Mouse (Mus musculus) adrenal gland (tissue): ENCODE results near the gene Pip4k2a.

ENCODE experiments used
- intact Hi-C: fragments of 180-260 bp; cut with DNase I; formaldehyde crosslinking; loops from one replicate; pipeline ENCODE4 v1.15.1; 2025

Pip4k2a gene

DNA sequence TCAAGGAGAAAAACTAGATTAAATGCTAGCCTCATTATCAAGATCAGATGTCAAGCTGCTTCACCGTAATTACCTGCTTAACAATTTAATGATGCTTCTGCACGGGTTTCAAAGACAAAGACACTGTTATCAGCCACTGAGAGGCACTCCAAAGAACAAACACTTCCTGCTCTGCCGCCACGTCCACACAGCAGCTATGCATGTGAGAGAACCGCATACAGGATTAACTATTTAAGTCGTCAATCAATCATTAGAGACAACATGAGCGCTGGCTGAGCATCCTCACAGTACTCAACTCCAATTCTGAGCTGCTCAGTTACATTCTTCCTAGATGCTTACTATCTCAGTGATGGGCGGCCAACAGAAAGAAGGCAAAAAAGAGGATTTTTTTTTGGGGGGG, 147.3 kb downstream of the Pip4k2a start:
- intact Hi-C loops, result no loop called here

DNA sequence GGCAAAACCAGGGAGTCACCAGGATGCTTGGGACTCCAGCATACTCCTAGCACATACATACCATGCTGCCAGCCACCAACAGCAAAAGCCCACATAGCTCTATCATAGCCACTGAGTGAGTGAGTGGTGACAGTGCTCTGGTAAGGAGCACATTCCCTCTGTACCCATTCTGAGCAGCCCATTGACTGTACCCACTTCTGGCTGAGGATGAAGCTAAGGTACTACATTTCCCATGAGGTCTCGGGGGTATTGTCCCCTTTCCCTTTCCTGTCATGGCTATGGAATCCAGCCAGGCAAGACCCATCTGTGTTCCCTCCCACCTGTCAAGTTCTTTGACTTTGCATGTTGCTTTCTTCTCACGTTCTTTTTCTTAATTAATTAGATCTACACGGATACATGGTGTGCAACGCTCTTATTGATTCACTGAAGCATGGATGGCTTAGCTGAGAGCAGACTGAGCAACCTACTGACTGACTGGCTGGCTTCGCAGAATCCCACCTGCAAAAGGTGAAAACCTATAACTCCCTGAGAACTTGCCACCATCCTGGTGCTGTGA, 149.8 kb downstream of the Pip4k2a start:
- intact Hi-C loops, result no loop called here

DNA sequence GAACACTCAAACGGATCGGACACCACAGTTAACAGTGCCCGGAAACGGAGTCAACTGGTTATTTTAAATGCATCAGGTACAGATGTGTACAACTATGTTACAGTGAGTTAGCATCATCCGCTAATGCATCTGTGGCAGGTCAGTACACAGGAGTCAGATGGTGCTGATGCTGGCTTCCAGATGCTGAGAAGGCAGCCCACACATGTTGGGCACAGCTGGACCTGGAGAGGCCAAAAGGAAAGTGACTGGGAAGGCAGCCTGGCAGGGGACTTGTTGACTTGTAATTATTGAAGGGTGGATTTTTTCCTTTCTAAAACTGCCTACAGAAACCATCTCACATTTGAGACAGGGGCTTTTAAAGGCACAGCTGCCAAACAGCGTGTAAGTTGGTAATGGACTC, 155.4 kb downstream of the Pip4k2a start:
- intact Hi-C loops, result no loop called here

DNA sequence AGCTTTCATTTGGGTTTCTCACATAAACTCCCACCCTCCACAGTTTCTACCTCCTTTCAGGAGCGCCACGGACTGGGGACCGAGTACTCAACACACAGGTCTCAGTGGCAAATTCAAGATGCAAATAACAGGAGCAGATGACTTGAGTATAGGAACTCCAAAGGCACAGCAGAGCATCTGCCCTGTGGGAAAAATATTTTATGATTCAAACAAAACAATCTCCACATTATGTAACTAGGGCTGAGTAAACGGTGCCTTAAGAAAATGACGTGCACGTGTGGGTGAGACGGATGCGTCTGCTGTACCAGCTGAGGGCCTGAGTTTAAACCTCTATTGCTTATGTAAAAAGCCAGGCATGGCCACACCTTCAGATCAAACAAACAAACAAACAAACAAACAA, 156.9 kb downstream of the Pip4k2a start:
- intact Hi-C loops, result no loop called here

DNA sequence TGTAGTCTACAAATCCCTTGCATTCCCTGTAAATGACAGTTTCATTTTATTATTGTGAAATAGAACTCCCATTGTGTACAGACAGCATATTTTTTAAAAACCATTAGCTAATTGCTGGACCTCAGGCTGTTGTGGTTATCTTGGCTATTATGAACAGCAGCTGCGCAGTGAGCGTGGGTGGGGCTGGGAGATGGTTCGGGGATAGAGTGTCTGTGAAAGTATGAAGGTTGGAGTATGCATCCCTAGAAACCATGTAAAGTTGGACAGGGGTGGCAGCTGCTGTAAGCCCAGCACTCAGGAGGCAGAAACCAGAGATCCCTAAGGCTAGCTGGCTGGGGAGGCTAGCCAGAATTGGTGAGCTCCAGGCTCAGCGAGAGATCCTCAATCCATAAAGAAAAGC, 158.4 kb downstream of the Pip4k2a start:
- intact Hi-C loops, result no loop called here

DNA sequence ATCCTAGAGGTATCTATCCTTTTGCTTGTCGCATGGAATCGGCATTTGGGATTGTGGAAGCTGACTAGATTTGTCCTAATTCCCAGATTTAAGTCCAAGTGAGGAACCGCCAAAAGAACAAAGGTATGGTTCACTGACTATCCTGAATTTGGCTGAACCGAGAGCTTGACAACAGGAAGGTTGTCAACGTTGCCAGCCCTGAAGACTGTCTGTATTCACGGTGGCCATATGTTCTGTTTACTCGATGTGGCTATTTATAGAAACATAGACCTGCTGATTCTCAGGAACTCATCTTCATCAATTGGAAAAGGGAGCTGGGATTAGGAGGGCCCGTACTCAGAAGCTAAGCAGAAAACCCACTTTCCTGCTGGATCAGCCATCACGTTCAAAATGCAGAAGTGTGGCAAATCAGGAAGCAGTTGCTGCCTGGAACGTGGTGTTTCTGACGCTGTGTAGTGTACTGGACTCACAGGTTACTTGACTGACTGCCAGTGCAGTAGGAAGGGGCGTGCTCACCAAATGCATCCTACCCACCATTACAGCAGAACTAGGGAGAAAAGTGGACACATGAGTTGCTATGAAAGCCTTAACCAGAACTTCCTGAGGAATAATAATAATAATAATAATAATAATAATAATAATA, 162.5 kb downstream of the Pip4k2a start:
- intact Hi-C loops, result no loop called here

DNA sequence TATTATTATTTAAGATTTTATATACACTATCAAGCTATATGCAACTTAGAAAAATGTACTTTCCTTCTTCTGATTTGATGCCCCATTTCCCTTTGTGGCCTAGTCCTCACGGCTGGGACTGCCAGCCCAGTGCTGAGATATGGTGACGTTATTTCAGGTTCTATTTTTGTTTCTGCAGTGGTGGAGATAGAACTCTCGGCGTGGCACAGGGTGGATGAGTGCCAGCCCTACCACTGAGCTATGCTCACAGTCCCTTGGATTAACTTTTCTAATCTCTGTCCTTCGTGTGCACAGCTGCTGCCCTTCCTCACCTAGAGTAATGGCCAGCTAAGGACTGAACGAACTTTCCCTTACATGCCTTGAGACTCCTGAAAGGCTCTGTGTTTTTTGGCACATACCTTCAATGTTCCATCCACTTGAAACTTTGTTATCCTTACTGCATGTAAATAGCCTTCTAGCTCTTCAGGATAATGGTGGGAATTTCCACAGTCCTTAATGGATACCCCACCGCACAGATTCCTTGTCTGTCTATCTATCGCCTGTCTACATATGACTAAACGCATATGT, 164.8 kb downstream of the Pip4k2a start:
- intact Hi-C loops, result no loop called here

DNA sequence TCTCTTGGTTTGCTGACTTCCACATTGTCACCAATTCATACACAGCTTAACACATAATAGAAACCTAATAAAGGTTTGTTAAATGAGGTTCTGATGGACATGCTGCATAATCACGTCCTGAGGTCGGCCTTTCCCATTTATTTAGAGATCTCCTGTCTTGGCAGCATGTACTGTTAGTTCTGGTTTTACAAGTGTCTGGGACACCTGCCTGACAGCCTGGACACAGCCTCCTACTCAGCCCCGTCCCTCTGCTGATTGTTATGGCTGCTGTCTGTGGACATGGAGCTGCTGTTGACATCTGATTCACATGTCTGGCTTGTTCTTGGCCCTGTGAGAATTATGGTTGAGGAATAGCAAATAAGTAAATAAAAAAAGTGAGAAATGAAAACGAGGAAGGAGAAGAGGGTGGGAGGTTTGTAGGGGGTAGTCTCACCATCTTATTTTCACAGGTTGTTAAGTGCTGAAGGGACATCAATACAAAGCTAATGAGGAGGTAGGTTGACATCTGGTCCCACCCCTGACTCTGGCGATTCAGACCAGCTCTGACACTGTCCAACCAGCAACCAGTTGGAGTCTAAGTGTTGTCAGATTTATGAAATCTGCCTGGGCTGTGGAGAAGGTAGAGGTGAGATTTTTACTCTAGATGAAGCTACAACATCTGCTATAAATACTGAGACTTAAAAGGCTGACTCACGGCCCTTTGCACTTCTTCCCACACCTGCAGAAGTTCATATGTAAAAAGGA, 166.7 kb downstream of the Pip4k2a start:
- intact Hi-C loops, result no loop called here

DNA sequence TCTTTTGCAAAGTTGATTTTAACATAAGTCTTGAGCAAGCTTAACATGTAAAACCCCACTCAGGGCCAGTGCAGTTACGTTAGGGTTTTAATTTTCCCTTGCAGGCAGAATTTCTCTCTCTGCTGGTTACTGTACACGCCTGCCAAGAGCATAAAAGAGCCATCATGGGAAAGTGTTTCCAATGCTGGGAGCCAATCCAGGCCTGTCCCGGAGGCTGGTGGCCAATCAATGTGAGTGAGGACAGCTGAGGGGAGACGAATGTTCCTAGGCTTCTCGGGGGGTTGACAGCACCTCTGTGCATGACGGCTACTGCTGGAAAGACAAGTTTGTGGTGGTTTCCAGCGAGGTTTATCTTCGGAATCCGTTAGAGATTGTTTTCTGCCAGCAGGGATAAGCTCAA, 175.2 kb downstream of the Pip4k2a start:
- intact Hi-C loops, result no loop called here

DNA sequence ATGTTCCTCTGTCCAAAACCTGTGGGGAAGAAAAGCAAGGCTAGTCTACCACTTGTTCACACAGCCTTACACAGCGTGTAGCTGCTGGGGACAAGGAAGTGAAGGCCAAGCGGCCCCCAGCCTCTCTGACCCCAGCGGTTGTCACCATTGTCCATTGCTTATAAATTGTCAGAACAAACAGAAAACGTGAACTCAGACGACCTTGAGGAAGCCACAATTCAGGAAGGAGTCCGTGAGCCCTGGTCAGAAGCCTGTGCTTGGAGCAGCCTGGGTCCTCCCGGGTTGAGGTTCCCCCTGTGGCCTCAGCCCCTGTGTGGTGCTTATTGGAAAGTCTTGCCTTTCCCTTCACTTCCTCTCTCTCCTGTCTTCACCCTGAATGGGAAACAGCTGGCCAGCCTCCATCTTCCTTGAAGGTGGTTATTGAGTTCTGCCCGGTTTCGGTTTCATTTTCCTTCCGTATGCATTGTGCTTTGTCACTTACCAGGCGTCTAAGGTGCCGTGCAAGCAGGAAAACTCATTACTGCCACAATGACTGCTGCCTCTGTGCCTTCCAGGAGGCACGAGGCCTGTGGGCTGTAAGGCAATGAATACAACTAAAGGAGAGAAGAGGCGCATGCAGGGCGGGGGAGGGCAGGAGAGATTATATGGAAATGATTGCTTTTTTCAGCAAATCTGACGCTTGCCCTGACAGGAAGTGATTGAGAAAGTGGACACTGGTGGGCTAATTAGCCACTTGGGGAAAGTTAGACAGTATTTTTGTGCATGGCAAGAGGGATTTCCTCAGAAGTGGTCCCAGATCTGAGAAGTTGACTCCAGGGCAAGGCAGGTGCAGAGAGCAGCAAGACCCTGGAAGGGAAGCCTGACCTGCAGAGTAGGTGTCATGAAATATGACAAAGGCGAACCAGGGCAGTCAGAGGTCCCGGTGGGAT, 176.2 kb downstream of the Pip4k2a start:
- intact Hi-C loops, result no loop called here

DNA sequence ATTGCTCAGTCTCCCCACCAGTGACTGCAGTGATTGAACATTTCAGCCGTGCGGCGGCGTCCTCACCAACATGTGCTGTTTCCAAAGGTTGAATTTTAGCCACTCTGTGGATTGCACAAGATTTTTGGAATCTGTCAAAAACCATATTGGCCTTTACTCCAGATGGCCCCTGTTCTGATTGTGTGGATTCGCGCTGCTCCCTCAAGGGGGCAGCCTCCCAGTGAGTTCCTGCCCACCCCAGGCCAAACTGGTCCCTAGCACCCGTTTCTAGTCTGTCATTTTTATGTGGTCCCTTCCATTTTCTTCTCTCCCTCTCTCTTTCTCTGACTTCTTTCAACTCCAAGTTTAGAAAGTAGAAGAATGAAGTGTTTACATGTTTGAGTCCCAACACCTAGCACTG, 178.4 kb downstream of the Pip4k2a start:
- intact Hi-C loops, result no loop called here

DNA sequence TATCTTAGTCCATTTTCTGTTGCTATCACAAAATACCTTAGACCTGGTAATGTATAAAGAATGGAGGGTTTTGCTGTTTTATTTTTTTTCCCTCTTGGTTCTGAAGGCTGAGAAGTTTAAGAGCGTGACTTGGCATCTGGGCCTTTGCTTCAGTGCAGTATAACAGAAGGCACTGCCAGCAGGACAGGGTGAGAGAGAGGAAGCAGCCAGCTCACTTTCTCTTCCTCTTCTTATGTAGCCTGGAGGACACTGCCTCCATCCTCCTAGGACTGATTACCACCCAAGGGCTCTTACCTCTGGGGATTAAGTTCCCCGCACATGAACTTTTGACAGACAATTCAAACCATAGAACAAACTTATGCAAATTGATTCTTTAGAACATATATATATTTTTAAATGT, 181.9 kb downstream of the Pip4k2a start:
- intact Hi-C loops, result no loop called here

DNA sequence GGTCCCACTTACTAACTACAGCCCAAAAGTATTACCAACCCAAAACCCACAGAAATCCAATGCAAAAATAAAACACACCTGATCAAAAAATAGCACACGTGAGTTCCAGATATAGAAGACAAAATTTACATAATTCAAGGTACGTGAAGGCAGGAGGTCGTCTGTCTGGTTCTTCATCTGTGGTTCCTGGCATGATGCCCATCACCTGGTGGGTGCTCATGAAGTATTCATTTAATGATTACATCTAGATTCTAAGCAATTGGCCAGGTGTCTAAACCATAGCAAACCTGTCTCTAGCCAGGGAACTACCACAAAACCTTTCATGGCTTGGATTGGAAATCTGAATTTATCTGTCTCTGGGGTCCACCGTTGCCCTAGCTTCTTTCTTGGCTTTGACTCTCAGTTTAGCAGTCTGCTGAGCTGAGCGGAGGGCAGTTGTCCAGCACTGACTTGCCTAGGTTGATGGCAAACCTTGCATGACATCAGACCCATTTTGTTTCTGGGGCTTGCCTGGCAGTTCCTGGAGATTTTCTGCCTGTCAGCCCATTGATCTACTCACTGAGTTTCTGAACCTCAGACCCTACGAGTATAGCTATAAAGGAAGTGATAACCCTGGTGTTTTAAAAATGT, 182.5 kb downstream of the Pip4k2a start:
- intact Hi-C loops, result no loop called here

DNA sequence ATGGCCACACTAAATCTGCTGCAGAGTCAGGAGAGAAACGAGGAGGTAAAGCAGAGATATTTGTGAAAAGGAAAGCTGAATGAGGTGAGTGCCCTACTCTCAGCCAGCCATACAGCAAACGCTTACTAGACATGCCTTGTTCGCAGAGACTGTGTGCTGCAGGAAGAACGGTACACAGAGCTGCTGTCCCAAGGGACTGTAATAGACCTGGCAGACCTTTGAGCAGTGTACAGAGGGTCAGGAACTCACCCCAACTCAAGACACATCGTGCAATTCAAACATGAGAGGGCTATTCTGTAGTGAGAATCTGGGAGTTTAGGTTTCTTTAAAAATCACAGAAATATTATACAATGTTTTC, 183.5 kb downstream of the Pip4k2a start:
- intact Hi-C loops, result no loop called here

DNA sequence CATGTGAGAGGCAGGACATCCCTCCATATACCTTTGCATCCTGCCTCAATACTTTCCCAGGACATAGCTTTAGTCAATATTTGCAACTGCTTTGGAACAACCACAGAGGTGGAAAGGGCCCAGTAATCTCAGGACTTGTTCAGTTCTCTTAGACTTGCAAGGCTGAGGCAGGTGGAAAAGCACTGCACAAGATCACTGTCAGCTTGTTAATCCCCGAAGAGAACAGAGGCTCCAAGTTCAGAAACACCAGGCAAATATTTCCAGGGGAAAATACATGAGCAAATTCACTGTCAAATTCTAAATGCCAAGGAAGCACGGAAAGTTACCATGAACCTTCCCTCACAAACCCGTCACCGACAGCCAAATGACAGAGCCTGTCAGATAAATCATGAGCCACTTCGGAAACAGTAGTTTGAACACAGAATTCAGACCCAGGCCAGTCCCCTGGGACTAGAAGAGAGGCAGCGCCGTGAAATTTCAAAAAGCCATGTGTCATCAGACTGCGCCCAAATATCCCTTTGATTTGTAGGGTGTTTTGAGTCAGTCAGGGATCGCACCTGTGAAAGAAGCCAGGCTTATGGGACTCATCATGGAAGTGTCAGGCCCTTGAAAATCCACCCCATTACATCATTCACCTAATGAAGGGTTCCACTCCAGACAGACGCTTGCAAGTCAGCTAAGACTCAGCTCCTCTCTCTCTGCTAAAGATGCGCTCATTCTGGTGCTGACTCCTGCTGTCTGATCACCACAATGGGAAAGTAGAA, 184.1 kb downstream of the Pip4k2a start:
- intact Hi-C loops, result no loop called here

DNA sequence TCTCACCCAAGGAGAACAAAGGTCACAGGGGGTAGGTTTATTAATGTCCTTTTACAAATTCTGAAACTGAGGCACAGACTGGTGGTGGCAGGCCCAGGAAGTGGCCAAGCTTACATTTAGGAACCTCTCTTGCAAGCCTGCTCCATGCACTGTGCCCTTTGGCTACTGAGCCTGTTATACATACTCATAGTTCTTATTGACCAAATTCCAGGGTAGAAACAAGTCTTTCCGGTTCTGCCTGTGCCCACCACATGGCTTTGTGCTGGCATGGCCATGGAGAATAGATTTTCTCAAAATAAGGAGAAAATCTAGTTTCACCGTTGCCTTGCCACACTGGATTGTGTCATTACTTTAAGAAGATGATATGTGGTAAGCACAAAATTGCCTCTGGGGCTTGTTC, 190.0 kb downstream of the Pip4k2a start:
- intact Hi-C loops, result no loop called here

DNA sequence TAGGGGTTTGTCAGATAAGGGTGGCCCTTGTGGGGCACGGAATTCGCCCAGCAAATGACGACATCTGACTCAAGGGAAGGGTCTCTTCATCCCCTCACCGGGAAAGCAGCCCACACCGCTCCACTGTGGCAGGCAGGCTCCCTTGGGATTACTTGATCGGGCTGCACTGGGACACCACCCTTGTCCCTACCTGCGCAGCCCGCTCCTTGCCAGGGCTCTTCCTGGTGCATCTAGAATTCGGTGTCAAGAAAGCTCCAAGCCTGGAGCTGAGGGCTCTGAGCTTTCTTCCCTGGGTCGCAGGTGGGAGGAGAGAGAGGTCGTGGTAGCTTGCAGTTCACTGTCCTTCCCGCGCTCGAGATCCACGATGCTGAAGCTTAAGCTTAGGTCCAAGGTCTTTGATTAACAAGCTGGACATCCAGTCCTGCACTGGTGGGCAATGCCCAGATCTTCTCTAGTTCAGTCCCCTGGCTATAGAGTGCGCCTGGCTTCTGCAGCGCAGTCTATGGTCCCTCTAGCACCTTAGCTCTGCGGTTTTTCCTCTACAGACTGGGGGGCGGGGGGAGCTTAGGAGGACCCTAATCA, 196.6 kb downstream of the Pip4k2a start:
- intact Hi-C loops, result no loop called here

DNA sequence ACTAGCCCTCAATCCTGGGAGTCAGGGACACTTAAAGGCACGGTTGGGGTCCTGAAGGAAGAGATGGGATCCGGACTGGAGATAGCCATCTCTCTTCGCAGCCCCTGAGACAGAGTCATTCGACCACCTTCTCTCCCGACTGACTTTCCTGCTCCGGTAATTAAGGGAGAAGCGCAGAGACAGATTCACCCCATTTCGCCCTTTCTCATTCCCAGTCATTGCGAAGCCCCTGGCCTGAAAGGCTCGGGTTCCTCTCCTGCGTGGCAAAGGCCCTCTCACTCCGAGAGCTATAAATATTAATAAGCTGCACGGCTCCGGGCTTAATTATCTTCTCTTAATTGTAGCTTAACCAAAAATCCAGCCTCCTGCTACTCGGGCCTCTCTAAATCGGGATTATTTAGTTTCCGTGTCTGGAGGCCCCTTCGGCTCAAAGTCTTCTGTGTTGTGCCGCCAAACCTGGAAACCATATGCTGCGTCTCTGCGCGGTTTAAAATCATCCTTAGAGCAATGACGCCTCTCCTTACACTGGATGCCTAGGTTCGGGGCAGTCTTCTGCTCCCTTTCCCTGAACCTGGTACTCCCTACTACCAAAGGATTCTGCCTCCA, 197.2 kb downstream of the Pip4k2a start:
- intact Hi-C loops, result no loop called here

DNA sequence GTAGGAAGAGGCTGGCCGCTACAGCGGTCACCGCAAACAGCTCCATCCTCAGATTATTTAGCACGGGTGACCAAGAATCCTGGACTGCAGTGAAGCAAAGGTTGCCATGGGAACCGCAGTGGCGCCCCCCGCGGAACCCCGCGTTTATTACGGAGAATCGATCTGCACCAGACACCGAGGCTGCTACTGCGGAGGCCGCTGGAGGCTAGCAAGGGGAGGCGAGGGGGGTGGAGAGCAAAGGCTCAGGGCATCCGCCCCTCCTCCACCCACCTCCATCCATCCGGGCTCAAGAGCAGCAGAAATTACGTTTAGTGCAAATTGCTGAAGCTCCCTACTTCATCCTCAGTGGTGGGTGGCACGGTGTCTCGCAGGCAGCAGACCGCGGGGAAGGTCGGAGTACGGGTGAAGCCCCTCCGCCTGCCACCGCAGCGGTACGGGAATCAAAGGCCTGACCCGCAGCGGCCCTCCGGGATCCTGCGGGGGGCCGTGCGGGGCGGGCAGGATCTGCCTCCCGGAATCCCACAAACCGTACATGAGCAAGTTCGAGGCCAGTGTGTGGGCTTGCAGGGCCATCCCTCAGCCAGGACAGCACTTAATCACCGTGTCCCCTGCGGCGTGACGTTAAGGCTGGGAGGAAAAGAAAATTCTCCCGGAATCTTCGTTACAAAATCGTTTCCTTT, 197.8 kb downstream of the Pip4k2a start:
- intact Hi-C loops, result no loop called here
